Mouse (Mus musculus): ENCODE results near the gene Arhgap11a. TPM values are rescaled to one million over a fixed set of nuclear protein-coding genes. Genes with fewer than 3 reads are reported as not detected.

Arhgap11a gene
- polyA plus RNA-seq, 1 experiment from 2014 or later: 38.5 TPM

DNA sequence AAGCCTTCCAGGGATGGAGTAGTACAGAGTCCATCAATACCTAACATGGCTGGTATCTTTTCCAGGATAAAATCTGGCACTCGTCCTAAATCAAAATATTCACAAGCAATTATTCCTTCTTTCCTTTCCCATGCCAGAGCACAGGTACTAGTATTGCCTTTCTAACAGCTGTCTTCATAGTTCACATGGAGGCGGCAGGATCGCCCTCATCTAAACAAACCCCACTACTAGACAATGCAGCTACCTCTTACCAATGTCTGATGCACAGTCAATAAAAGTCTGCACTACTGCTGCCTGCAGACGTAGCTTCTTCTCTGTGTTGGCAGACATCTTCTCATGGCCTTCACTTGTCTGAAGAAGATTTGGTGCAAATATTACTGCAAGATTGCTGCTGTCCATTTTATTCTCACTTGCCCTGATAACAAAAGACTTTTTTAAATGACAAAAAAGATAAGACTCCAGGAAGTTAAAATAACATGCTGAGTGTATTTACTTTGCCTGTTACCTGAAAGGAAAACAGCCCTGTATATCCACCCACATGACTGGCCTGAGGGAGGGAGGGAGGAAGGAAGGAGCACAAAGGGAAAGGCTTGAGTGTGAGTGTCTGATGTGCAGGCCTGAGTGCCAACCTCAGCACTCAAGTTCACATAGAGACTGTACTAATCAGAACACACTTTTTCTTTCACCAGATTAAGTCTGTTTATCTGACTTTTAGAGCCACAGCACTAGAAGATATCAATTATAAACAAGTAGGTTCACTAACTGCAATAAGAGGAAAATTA is 6.6 kb downstream of the Arhgap11a start:
- H3K27ac ChIP-seq (ENCODE audit: poor library complexity, severe bottlenecking): no peak overlapping the region
- peaks cover 52% of the 10 kb centered on the region for H3K36me3 ChIP-seq
- WGBS: 91% methylated on average over 4 of the region's 4 CpGs
- no peaks in the 10 kb centered on the region for H3K9me3 ChIP-seq (replicated peaks)
- H3K4me1 ChIP-seq (replicated peaks): peaks cover 13% of the 10 kb centered on the region
- ATAC-seq (ENCODE audit: insufficient number of reproducible peaks, low FRiP score): no peak
- H3K4me2 ChIP-seq: no peak overlapping the region
- no peak overlapping the region for H3K9ac ChIP-seq
- H3K4me3 ChIP-seq: no peak overlapping the region
- no peaks in the 10 kb centered on the region for H3K27me3 ChIP-seq (replicated peaks)

DNA sequence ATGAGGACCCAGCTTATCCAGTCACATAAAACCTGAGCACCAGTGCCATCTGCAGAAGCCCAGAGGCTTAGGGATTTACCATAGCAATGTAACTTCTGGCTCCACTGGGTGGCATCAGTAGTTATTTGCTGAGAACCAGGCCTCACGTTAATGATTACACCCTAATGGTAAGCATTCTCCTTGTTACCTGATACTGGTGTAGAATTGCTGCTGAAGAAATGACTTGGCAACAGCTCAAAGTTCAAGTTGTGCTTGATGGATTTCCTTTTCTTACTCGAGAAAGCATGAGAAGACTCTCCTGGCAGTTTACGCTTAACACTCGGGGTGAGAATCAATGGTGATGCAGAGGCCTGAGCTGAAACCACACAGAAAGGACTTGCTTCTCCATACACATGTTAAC is 9.0 kb downstream of the Arhgap11a start:
- no peaks in the 10 kb centered on the region for H3K27me3 ChIP-seq (replicated peaks)
- H3K9ac ChIP-seq: no peak overlapping the region
- ATAC-seq (ENCODE audit: insufficient number of reproducible peaks, low FRiP score): no peak
- peaks cover 61% of the 10 kb centered on the region for H3K36me3 ChIP-seq
- H3K4me1 ChIP-seq (replicated peaks): no peaks in the 10 kb centered on the region
- no peak overlapping the region for H3K4me3 ChIP-seq
- no peak overlapping the region for H3K27ac ChIP-seq (ENCODE audit: poor library complexity, severe bottlenecking)
- 82% methylated on average over 4 of the region's 4 CpGs for WGBS
- H3K4me2 ChIP-seq: no peak overlapping the region
- no peaks in the 10 kb centered on the region for H3K9me3 ChIP-seq (replicated peaks)

DNA sequence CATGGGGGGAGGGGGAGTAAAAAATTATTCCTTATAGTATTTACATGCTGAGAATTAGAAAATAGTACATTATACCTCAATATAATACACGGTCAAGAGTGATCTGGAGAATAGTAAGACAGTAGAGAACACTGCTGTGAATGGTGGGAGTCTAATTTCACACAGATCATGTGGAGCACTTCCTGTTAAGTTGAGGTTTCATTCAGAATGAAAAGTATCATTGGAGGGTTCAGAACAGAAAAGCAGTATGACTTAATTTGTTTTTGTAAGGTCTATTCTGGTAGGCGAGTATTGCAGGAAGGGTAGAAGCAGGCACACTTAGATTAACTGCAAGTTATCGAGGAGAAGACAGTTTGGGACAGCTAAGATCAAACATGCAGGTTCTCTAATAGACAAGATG is 13.2 kb downstream of the Arhgap11a start:
- 85% methylated on average over 3 of the region's 3 CpGs for WGBS
- Histone ChIP-seq H3K9me3 (replicated peaks) (no peaks in the 10 kb centered on the region), H3K4me1 (replicated peaks) (no peaks in the 10 kb centered on the region), H3K4me3 (no peak overlapping the region), H3K27ac (ENCODE audit: poor library complexity, severe bottlenecking) (no peak overlapping the region), H3K36me3 (peaks cover 55% of the 10 kb centered on the region), H3K4me2 (no peak overlapping the region), H3K27me3 (replicated peaks) (no peaks in the 10 kb centered on the region), H3K9ac (no peak overlapping the region)
- no peak for ATAC-seq (ENCODE audit: insufficient number of reproducible peaks, low FRiP score)

DNA sequence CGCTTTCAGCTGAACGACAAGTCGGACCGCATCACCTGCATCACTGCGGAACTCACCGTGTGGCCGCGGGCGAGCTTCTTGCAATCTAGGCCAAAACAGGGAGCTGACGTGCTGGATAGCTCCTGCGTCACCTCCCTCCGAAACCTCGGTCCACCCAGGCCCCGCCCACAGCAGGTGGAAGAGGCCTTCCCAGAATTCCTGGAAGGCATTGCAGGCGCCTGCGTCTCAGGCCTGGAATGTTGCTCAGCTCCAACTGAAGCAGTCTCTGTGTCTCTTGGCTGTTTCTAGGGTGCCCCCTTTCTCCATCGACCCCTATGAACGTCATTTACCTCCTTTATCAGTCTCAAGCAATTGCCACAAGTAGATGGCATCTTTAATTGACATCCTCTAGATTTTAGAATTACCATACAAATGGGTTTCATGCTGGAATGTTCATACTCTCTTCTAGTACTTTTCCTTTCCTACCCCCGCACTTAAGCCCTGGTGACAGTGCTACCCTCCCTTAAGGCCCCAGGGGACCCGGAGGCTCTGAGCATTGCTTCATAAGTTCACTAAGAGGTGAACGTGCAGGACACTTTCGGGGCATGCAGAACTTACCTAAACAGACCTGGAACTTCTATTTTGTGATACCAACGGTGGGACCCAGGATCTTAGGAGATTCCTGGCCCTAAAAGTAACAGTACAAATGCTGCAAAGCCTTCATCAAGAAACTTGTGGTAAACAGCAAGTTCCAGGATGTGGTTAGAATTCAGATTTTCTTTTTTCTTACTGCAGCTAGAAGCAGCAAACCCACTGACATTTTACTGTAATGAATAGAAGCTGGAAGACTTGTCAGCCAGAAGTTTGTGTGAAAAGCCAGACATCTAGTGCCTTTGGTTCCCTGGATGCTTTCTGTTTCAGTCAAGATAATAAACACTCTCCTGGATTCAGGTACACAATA is 19.2 kb downstream of the Arhgap11a start, which contains the start of gene Scg5:
Gene Scg5, minus strand, starts transcription at position 179 of the 940 bp plus-strand sequence.
- Histone ChIP-seq H3K9me3 (replicated peaks) (no peaks in the 10 kb centered on the region), H3K4me1 (replicated peaks) (peaks cover 13% of the 10 kb centered on the region; the same call in 1 of the 2 replicates), H3K36me3 (peaks cover 22% of the 10 kb centered on the region), H3K4me2 (peak within 1 kb of the TSS; percentile 74), H3K4me3 (peak within 1 kb of the TSS; percentile 41), H3K9ac (no peak within 1 kb of the TSS), H3K27ac (ENCODE audit: poor library complexity, severe bottlenecking) (no peak within 1 kb of the TSS), H3K27me3 (replicated peaks) (no peaks in the 10 kb centered on the region)
- ATAC-seq (ENCODE audit: insufficient number of reproducible peaks, low FRiP score): peak; percentile 76
- 12% methylated on average over 23 of the region's 23 CpGs for WGBS

DNA sequence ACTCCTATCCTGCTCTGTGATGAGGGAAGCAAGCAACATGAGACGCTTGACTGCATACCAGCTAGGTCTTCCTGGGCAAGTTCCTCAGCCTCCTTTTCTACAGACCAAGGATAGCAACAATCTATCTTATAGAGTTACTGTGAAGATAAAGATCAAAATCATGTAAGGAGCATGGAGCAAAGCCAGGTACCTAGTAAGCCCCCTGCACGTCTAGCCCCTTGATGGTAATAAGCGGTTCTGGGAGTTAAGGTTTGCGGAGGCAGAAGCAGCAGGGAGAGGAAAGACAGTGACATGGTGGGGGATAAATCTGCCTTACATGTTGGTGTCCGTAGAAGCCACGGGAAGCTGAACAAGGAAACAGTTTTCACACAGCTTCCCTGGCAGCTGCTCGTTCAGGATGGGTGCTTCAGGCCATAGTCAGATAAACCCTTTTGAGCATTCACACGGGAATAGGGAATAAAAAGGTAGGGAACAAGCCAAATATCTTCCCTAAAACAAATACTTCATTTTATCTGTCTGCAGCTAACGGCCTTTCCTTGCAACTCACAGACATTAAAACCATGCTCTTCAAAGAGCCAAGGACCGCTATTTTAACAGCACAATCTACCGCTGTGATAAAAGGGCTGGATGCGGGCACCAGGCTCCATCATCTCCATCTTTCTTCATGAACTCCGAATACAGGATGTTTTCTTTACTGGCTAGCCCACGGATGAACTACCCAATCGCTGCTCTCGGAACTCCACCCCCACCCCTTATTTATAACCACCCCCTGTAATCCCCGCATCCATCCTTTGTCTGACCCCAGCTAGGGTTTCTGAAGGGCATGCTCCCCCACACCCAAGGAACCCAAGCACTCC is 20.1 kb downstream of the Arhgap11a start:
- Histone ChIP-seq H3K4me1 (replicated peaks) (peaks cover 13% of the 10 kb centered on the region; the same call in 1 of the 2 replicates), H3K4me3 (peak overlapping the region; percentile 41), H3K9me3 (replicated peaks) (no peaks in the 10 kb centered on the region), H3K27ac (ENCODE audit: poor library complexity, severe bottlenecking) (no peak overlapping the region), H3K36me3 (peaks cover 13% of the 10 kb centered on the region), H3K4me2 (peak overlapping the region; percentile 74), H3K9ac (no peak overlapping the region), H3K27me3 (replicated peaks) (no peaks in the 10 kb centered on the region)
- peak; percentile 48 for ATAC-seq (ENCODE audit: insufficient number of reproducible peaks, low FRiP score)
- 30% methylated on average over 17 of the region's 17 CpGs for WGBS

DNA sequence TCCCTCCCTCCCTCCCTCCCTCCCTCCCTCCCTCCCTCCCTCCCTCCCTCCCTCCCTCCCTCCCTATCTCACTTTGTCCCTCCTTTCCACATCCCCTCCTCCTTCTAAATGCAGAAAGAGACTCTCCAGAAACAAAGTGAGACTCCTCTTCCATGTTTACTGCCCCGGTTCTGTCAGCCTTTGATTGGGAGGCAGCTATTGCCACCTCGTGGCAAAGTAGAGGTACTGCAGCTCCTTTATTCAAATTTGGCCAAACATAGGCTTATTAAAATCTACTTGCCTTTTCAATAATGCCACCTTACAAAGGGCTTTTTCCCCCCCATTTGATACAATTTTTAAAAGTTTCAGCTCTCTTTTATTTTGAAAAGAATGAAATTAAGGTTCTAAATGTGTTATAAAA is 24.6 kb downstream of the Arhgap11a start:
- no peaks in the 10 kb centered on the region for H3K9me3 ChIP-seq (replicated peaks)
- H3K27me3 ChIP-seq (replicated peaks): no peaks in the 10 kb centered on the region
- H3K4me3 ChIP-seq: no peak overlapping the region
- H3K4me2 ChIP-seq: no peak overlapping the region
- H3K9ac ChIP-seq: no peak overlapping the region
- no peaks in the 10 kb centered on the region for H3K36me3 ChIP-seq
- WGBS: 0% methylated on average over 2 of the region's 2 CpGs
- H3K4me1 ChIP-seq (replicated peaks): peaks cover 6% of the 10 kb centered on the region; the same call in 1 of the 2 replicates
- H3K27ac ChIP-seq (ENCODE audit: poor library complexity, severe bottlenecking): no peak overlapping the region
- ATAC-seq (ENCODE audit: insufficient number of reproducible peaks, low FRiP score): no peak

DNA sequence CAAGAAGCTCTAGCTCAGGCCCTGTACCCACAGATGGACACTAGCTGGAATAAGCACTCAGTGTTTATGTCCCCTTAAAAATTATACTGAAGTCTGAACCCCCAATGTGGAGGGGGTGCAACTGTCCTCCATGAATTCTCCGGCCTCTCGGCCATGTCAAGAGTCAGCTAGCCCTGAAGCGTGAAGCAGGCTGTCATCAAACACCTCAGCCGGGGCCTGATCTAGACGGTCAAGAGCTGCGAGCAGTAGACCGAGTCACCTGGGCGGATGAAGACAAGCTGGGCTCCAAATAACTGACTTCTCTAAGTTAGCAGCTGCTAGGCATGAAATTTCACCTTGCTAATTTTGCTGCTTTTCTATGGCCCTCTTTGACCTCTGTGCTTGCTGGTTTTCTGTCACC is 26.1 kb downstream of the Arhgap11a start:
- ATAC-seq (ENCODE audit: insufficient number of reproducible peaks, low FRiP score): no peak
- Histone ChIP-seq H3K9ac (no peak overlapping the region), H3K27ac (ENCODE audit: poor library complexity, severe bottlenecking) (no peak overlapping the region), H3K4me1 (replicated peaks) (no peaks in the 10 kb centered on the region), H3K4me3 (no peak overlapping the region), H3K4me2 (no peak overlapping the region), H3K9me3 (replicated peaks) (no peaks in the 10 kb centered on the region), H3K27me3 (replicated peaks) (no peaks in the 10 kb centered on the region), H3K36me3 (no peaks in the 10 kb centered on the region)
- 83% methylated on average over 8 of the region's 8 CpGs for WGBS

DNA sequence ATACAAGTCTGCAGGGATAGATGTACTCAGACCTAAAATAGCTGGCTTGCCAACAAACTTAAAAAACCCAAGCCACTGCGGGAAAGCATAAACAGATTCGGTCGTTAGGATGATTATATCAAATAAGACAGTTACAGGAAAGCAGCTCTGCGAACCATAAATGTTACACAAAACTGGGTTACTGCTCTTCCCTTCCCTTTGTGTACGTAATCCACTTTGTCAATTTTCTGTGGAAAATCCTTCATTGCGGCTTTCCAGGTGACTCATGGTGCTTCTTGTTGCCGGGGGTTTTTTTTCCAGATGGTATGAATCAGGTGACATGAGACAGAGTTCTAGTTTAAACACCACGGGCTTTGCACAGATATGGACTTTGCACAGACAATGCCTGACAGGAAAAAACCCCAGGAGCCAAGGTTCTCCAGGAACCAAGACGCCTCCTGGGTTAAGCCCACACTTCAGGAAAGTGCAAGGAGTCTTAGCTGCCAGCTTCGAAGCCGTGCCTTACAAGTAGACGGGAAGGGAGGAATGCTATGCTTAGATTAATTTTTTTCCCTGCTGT is 27.2 kb downstream of the Arhgap11a start:
- 69% methylated on average over 12 of the region's 12 CpGs for WGBS
- no peak overlapping the region for H3K9ac ChIP-seq
- no peak overlapping the region for H3K4me2 ChIP-seq
- H3K36me3 ChIP-seq: no peaks in the 10 kb centered on the region
- H3K9me3 ChIP-seq (replicated peaks): no peaks in the 10 kb centered on the region
- H3K27ac ChIP-seq (ENCODE audit: poor library complexity, severe bottlenecking): no peak overlapping the region
- H3K4me1 ChIP-seq (replicated peaks): no peaks in the 10 kb centered on the region
- H3K27me3 ChIP-seq (replicated peaks): no peaks in the 10 kb centered on the region
- ATAC-seq (ENCODE audit: insufficient number of reproducible peaks, low FRiP score): no peak
- no peak overlapping the region for H3K4me3 ChIP-seq

DNA sequence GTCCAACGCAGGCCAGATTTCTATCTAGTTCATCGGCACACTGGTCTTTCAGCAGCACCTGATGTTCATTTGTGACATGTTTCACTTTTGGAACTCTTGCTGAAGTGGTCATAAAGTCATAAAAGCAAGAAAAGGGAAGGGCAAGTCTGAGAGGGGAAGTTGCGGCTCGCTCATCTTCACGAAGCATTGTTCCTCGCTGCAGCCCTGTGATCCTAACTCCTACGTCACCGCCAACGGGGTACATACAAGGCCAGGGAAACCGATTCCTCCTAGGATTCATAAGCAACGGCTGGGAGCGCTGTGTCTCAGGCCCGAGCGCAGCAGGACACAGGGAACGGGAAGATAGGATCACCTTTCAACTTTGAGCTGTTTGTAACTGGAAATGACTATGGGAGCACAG is 28.3 kb downstream of the Arhgap11a start:
- ATAC-seq (ENCODE audit: insufficient number of reproducible peaks, low FRiP score): no peak
- H3K4me1 ChIP-seq (replicated peaks): no peaks in the 10 kb centered on the region
- H3K9ac ChIP-seq: no peak overlapping the region
- no peaks in the 10 kb centered on the region for H3K36me3 ChIP-seq
- no peaks in the 10 kb centered on the region for H3K9me3 ChIP-seq (replicated peaks)
- no peak overlapping the region for H3K4me2 ChIP-seq
- 91% methylated on average over 15 of the region's 15 CpGs for WGBS
- no peak overlapping the region for H3K4me3 ChIP-seq
- no peaks in the 10 kb centered on the region for H3K27me3 ChIP-seq (replicated peaks)
- H3K27ac ChIP-seq (ENCODE audit: poor library complexity, severe bottlenecking): no peak overlapping the region

DNA sequence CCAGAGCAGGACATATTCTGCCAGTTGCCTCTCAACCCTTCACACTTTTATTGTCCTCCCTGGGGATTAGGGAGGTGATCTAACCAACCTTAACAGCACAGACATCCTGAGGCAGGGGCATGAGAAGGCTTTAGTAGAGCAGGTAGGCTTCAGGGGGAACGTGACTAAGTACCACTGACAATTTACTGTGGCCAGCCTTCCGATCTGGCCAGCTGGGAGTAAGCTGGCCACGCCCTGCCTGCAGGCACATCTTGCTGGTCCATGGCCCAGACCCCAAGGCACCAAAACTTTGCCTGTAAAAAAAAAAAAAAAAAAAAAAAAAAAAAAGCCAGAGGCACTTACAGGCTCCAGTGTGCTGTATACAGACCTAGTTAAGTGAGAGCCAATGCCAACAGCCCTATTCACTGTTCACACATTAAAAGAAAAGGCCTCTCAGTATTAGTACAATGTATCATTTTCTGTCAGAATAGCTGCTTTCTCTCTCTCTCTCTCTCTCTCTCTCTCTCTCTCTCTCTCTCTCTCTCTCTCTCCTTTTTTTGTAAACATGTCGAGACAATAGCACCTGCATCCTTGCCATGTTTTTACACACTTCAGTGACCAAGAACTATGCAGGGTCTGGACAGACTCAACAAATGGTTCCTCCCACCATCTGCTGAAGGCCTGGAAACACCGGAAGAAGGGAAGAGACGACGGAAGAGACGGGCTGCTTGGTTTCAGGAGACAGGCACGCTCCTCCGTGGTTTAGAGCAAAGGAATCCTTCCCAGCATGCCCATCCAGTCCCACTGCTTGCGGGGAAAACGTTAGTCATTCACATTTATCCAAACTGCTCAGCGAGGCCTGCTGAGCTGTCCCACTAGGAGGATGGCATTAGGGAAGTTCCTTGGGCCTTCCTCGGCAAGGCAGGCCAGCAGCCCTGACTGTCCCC is 30.5 kb downstream of the Arhgap11a start:
- no peaks in the 10 kb centered on the region for H3K4me1 ChIP-seq (replicated peaks)
- no peak for ATAC-seq (ENCODE audit: insufficient number of reproducible peaks, low FRiP score)
- 72% methylated on average over 14 of the region's 14 CpGs for WGBS
- H3K9me3 ChIP-seq (replicated peaks): no peaks in the 10 kb centered on the region
- H3K4me3 ChIP-seq: no peak overlapping the region
- no peaks in the 10 kb centered on the region for H3K36me3 ChIP-seq
- no peak overlapping the region for H3K9ac ChIP-seq
- H3K4me2 ChIP-seq: no peak overlapping the region
- H3K27me3 ChIP-seq (replicated peaks): no peaks in the 10 kb centered on the region
- no peak overlapping the region for H3K27ac ChIP-seq (ENCODE audit: poor library complexity, severe bottlenecking)
